Mouse (Mus musculus) urinary bladder, postnatal 25 days (tissue): ENCODE measurements around the gene Stard13.
A peak's percentile ranks its signal among the peaks of the same experiment; 100 is the strongest.

ENCODE experiments used
- DNase-seq: peaks from one replicate; pipeline ENCODE4 v3.0.0; 2022; ENCODE audit warnings: low spot score

Gene Stard13

GRCm38 (mm10) chr5:151233400-151234031 is at the start of gene Stard13:
Gene Stard13, minus strand, starts transcription at chr5:151233836.
- DNase-seq, result peak; percentile 41

GRCm38 (mm10) chr5:151279531-151279930 is 45.9 kb upstream of the Stard13 start:
- no peak for DNase-seq

DNA sequence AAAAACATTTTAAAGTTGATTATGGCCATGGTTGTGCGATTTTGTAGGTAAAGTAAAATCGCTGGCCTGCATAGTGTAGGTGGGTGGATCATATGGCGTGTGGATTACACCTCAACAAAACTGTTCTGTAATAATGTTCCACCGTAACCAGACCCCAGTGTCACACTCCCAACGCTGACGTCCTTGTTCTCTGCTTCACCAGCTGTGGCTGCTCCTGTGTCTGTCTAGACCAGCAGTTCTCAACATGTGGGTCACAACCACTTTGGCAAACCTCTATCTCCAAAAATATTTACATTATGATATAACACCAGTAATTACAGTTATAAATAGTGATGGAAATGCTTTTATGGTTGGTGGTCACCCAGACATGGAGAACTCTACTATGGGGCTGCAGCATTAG is 44.3 kb upstream of the Stard13 start:
- no peak for DNase-seq

DNA sequence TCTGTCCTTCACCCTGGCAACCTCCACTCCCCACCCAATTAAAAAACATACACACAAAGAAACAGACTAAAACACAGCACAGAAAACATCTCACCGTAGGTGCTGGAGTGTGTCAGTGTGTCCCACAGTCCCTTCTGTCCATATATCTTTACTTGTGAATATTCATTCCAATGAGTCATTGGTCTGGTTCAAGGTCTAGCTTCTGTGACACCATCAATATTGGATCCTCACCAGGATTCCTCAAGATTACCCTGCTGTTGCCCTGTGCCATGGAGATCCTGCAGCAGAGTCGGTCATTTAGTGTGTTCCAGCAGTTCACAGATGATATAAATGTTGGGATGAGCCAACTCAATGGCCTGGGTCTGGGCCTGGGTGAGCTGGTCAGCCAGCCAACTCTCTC is 42.4 kb upstream of the Stard13 start:
- no peak for DNase-seq

GRCm38 (mm10) chr5:151274265-151274664 is 40.6 kb upstream of the Stard13 start:
- DNase-seq, result no peak

- DNase-seq, result no peak
These were observed 37.2 kb upstream of the Stard13 start for GRCm38 (mm10) chr5:151270815-151271214.

DNA sequence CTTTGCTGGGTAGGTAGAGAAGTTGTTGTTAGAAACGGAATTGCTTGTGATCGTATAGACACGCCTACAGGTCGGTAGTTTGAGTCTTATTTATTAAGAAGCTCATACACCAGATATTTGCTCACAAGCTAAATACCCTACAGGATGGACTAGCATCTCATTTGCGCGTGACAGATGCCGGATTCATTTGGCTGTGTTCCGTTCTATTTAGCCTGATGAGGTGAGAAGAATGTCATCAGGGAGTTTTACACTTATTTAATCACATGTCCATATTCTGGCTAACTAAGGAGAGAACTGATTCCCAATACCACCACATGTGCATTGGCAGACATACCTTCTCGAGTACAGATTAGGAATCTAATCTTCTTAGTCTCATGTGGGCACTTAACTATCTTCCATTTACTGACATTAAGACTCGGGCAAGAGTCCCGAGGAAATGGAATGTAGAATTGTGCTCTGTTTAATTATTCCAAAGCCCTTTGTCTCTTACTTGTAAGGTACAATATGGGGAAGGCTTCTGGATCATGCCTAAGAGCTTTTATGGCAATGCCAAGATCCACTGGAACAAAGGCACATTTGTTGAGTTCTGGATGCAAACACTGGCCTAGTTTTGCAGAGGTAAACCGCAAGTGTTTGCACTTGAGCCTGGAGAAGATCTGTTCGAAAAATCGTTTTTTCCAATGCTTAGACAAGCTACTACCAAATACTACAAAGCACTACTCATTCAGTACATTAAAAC is 33.4 kb upstream of the Stard13 start:
- no peak for DNase-seq

DNA sequence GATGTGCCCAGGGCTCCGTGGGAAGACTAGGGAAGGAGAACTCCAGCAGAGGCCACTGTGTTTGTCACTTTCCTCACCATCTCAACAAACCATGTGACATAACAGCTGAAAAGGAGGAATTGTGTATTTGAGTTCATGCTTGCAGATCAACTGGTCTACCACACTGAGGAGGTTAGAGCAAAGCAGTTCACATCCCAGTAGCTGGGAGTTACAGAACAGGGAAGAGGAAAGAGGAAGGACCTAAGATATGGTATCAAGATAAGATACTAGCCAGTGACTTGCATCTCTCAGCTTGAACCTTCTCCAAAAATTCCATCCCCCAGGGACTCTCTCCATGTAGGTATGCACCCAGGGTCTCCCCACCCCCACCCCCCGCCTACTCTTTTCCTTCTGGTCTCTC is 27.9 kb upstream of the Stard13 start:
- DNase-seq, result no peak

GRCm38 (mm10) chr5:151252213-151252612 is 18.6 kb upstream of the Stard13 start:
- no peak for DNase-seq

- DNase-seq, result no peak
These were observed 18.0 kb upstream of the Stard13 start for GRCm38 (mm10) chr5:151251656-151252055.

DNA sequence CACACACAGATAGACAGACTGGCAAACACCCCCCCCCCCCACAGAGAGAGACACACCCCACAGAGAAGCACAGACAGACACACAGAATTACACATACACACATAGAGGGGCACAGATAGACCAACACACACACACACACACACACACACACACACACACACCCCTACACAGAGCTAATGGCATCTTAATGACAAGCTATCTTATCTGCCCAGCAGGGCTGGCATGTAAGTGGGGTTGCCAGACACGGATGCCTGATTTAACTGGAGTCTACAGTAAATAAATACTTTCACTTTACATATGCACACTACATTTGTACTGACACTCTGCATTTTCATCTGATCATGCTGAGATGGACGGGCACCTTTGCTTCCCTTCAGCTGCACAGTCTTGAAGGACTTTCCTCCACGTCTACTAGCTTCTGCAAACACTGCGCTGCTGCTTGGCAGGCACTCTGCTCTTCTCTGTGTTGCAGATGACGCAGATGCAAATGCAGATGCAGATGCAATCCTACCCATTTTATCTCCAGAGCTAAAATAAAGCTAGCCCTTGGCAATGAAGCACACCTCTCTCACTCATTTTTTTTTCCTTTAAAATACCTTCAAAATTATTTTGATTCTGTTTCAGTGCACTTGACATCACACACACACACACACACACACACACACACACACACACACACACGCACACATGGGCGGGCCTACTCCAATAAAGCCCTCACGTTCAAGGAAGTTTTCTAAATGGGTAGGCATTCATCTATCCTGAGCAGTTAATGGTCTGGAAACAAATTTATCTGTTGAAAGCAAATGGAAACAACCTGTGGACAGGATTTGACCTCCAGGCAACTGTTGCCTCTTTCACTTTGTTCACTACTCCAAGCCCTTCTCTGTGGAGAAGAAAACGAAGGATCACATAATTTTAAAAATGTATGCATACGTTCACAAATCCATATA is 15.3 kb upstream of the Stard13 start:
- no peak for DNase-seq

DNA sequence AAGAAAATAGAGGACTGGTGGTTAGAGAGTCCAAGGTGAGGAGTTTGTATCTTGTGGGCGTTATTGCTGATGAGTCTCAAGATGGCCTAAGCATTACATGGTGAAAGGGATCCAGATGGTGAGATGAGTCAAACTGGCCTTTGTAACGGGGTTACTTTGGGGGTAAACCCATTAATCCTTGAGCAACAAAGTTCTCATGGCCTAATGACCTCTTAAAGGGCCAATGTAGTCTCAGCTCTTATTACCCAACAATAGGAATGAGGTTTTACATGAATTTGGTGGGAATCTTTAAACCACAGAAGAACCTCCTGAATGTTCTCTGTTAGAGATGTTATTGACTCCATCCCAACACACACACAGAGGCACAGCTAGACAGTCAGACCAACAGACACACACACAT is 14.4 kb upstream of the Stard13 start:
- DNase-seq, result no peak

- no peak for DNase-seq
These were observed 13.7 kb upstream of the Stard13 start for GRCm38 (mm10) chr5:151247115-151247875.

DNA sequence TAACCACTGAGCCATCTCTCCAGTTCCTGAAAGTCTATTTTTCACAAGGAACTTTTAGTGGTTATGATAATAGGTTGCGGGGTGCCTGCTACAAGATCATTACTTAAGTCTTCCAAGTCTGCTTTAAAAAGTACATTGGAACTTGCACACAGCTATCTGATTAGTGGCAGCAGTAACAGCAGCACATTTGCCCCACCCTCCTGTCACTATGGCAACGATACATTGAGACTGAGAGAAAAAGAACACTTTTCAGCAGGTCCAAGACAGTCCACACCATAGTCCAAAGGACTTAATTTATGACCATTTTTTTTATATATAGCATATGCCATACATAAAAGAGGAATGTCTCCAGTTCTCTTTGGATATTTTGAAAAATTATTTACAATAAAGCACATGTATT is 12.7 kb upstream of the Stard13 start:
- DNase-seq, result no peak

DNA sequence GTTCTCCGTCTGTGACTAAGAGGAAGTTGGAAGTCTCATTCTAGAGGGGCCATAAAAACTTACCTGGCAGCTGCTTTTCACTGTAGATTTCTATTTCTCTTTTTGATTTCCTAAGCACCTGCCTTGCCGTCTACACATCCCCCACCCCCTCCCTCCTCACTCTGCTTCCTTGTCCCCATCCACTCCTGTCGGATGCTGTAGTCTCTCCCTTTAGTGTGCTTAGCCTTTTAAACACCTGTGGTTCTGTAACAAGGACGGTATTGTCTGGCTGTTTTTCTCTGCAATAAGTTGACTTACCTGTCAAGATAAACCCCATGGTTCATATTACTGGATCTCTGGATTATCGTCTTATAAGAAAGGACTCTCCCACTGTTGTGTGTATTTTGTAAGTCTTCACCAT is 11.9 kb upstream of the Stard13 start:
- DNase-seq, result no peak

DNA sequence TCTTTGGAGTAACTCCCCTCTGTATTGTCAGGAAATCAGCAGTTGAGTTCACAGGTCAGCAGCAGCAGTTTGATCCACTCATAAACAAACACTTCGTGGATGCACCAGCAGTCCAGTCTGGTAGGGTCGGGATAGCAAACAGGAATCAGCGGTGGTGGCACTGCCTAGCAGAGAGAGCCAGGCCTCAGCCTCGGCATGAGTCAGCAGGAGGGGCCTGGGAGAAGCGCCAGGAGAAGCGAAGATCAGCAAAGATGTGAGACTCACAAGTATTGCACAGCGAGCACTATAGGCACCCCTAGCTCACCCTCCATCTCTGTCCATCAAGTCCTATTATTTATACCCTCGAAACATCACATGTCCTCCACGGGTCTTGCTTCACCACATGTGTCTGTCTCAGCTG is 5.1 kb upstream of the Stard13 start:
- no peak for DNase-seq

DNA sequence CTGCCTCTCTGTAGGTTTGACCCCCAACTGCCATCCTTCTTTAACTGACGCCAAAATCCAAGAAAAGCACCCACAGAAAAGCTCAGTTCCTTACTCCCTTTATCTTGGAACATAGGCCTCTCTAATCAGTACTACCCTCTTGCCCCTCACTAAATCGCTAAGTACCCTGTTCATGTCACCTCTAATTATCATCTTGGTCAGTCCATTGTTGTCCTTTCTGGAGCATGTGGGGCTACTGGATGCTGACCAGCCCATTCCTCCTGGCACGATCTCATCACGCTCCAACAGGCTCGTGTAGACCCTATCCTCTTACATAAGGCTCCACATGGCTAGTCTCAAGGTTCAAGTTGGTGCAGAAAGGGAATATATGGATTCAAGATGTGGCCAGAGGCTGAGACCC is 2.8 kb upstream of the Stard13 start:
- DNase-seq, result no peak

GRCm38 (mm10) chr5:151232576-151233299 is 898 bp downstream of the Stard13 start:
- DNase-seq, result no peak

DNA sequence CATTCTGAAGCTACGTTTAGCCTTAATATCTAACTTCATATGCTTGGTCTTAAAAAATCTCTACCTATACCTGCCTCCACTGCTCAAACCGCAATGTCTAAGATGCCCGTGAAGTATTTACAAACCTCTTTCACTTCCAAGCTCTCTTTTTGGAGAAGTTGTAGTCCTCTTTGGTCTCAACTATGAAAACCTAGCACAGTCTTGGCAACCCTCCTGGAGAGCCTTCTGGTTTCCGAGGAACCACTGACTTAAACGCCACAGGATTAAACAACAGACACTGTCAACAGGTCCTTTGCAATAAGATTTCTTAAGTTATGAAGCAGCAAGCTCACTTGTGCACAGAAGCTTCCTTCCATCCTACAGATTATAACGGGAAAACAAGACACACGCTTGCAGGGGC is 1.8 kb downstream of the Stard13 start:
- DNase-seq, result no peak

- DNase-seq, result no peak
These were observed 2.2 kb downstream of the Stard13 start for GRCm38 (mm10) chr5:151231411-151231810.

- DNase-seq, result no peak
These were observed 3.2 kb downstream of the Stard13 start for GRCm38 (mm10) chr5:151230427-151230826.
